Mouse (Mus musculus): ENCODE results near the gene Trpc7.

Gene Trpc7

DNA sequence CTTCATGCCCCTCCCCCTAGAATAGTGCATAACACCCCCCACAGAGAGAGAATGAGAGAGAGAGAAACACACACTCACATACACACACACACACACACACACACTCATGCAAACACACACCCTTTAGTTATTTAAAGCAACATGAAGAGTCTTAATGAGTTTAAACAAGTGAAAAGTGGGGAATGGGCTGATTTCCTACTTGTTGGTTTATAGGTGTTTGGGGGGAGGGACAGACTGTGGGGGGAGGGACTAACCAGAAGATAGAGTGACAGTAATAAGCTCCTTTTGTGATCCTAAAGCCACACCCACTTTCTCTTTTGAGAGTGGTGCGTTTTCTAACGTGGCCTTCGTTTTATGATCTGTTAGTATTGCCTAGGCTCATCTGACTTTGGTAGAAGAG lies at the start of gene Trpc7:
Gene Trpc7 (minus strand): TSS at position 101 of the 400 bp plus-strand sequence.
- DNase-seq (ENCODE audit: low spot score in 2 of 2): no peak

DNA sequence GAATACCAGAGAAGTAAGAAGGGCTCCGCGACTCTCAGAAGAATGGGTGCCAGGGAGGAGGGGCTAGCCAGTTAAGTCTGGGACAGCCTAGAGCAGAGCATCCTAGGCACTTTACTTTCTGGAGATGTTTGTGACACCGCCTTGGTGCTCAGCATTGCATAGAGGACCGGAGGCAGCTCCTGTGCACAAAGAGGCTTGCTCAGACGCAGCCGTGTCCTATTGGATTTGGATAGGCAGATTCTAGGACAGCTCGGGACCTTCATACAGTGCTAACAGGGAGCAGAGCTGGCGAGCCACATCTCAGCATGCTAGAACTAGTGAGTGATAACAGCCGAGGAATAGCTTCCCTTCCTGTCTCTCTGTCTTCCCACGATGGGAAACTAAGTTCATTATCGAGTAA lies 43.5 kb upstream of the Trpc7 start:
- no peak for DNase-seq (ENCODE audit: low spot score in 2 of 2)

DNA sequence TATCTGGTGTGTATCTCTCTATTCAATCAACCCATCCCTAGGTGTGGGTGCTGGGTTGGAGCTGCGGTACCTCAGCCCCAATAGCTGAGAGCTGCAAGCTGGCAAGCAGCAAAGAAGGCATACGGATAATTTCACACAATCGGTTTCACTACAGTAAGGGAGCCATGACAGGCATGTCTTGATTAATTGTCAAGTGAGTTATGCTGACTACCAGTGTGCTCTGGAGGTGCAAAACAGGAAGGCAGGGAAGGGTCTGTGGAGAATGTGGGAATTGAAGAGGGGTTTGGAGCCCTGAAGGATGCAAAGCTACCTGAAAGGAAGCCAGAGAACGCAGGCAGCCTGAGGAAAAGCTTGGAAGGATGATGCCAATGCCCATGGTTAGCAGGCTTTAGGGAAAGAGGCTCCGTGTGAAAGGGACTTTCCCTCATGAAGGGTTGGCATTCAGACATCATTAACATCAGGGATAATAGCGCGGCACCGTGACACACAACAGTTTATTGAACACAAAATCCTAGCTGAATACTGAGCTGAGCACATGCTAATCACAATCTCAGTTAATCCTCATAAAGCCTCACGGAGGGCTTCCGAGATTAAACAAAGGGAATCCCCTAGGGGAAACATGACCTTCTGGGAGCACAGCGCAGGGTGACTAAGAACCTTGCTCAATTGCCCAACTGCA lies 38.2 kb upstream of the Trpc7 start:
- DNase-seq (ENCODE audit: low spot score in 2 of 2): no peak

DNA sequence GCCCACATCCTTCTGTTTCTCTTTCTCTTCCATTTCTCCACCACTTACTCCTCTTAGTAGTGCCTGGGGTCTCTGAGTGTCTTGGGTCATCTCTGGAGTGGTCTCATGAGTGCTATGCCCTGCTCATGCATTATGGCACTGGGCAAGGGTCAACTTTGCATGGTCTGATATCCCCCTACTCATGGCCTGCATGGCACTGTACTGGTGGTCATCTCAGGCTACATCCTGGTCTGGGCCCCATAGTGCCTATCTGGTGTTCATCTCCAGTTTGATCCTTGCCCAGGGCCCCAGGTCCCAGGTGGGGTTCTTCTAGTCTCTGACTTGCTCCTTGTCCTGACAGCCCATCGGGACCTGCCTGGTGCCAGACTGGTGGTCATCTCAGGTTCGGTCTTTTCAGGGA lies 34.6 kb upstream of the Trpc7 start:
- DNase-seq (ENCODE audit: low spot score in 2 of 2): no peak

DNA sequence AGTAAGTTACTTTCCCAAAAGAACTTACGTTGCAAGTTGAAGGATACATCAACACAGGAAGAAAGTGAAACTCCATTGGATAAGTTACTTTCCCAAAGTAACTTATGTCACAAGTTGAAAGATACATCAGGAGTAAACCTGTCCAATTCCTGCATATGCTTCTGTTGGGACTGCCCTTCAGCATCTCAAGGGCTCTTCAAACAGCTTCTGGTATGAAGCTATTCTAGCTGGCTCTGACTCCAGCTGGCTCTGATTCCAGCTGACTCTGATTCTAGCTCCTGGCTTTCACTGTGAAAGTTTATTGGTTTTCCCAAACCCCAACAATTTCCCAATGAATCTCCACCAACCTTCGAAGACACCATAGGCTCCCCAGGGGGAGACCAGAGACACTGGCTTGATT lies 27.2 kb upstream of the Trpc7 start:
- no peak for DNase-seq (ENCODE audit: low spot score in 2 of 2)

DNA sequence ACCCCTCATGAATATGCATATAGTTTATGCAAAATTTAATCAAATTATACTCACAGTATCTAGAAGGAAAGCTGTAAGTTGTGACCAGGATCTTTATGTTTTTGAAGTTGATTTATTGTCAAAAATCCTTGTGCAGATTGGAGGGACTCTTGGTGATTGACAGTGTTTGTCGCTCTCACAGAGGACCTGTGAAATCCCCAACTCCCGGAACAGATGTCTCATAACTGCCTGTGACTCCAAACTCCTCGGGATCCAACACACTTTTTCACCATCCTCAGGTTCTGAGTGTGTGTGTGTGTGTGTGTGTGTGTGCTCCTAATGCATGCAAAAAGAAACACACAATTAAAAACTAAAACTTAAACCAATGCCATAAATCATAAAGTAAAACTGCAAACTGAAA lies 25.5 kb upstream of the Trpc7 start:
- DNase-seq (ENCODE audit: low spot score in 2 of 2): no peak

DNA sequence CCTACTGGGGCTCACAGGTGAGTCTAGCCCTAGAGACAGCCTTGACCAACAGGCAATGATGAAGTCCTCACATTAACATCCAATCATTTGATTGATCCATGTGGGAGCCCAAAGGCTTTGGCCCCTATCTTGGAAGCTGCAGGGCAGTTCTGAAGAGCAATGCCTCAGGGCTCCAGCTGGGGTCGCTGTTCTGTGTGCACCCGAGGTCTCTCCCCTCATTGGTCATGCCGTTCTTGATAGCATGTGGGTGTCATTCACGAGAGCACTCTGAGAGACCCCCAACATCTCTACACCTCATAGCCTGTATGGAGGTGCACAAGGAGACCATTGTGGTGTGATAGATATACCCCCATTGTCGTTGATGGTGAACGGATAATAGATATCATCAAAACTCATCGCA lies 18.9 kb upstream of the Trpc7 start:
- no peak for DNase-seq (ENCODE audit: low spot score in 2 of 2)

DNA sequence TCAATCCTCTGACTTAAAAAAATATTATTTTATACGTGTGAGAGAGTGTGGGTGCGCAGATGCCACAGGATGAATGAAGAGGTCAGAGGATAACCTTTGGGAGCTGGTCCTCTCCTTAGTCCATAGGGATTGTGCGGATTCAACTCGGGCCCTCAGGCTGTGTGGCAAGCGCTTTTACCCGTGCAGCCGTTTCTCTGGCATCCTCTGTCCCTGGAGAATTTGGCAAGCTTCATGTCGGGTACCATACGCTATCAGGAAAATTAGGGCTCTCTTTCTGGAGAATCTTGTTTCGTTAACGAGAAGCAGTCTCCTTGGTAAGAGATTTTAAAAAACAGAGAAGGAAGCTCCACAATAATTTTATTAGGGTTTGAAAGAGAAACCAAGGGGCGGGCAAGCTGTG lies 15.3 kb upstream of the Trpc7 start:
- no peak for DNase-seq (ENCODE audit: low spot score in 2 of 2)

DNA sequence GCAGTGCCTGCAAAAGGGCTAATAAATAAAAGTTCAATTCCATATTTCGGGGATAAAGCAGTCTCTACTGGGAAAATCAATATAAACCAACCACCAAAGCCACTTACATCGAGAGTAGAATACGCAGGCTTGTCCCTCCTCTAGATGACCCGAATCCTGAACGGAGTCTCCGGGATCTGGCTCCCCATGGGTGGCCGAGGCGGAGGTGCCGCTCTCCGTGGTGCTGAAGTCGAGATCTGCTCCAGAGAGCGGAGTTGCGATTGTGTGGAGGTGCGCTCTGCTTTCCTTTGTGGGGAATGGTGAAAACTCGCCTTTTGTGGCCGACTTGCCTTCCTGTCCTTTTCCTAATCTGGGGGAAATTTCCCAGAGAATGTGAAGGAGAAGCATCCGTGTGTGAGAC lies 407 bp downstream of the Trpc7 start:
- peak in 1 of 2 experiments; percentile 14 for DNase-seq (ENCODE audit: low spot score in 2 of 2)

DNA sequence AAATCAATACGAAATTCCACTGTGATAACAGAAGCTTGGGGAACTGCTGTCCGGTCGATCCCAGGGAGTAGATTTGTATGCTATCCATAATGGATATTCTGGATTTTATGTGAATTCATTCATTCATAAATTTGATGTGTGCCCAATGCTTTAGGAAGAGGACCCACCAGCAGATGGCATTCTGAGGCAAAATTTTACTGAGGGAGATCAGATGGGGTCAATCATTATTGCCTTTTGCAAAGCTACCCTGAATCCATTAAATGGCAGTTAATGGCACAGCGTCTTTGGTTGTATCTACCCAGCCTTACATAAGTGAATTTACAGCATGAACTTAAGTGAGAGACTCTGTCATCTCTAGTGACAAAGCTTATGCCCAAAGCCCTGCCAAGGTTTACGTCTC lies 1.2 kb downstream of the Trpc7 start:
- DNase-seq (ENCODE audit: low spot score in 2 of 2): no peak

DNA sequence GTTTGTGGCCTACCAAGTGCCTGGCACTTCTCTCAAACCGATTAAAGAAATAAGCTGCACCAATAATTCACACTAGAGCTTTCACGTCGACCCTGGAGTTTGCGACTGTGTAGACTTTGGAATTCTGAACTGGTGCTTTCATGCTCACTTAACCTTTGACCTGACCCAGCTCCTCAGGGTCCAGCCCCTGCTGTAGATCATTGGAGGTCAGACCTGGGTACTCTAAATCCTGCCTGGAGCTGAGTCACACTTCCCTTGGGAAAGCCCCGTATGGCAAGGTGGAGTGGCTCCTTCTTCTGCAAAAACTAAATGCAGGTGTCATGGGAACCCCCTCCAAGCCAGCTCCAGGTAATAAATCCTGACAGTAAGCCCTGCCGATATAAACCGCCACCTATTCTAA lies 5.9 kb downstream of the Trpc7 start:
- no peak for DNase-seq (ENCODE audit: low spot score in 2 of 2)

DNA sequence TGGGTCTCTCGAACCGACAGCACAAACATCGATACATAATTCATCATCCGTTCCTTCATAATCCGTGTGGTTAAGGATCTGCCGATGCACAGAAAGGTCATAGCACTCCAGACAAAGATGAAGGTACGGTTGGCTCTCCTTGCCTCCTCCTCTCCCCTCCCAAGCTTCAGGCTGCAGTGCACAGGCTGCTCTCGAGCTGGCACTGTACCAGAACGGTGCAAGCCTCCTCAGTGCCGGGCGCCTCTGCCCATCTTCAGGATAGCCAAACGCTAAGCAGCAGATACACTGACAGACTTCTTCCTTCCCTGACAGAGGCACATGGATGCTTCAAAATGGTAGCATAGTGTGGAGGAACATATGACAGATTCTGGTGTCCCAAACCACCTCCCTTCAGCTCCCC lies 12.9 kb downstream of the Trpc7 start:
- DNase-seq (ENCODE audit: low spot score in 2 of 2): no peak

DNA sequence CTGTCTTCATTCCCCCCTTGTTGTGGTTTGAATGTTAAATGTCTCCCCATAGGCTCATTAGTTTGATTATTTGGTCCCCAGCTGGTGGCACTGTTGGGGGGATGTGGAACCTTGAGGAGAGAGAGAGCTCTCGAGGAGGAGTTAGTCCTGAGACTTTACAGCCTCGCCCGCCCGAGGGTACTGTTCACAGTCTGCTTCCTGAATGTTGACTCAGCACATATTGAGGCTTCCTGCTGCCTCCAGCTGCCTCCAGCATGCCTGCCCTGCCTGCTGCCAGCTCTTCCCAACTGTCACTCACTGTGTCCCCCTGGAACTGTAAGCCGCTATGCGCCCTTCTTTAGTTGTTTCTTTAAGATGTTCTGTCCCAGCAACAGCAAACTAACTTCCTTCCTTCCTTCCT lies 31.2 kb downstream of the Trpc7 start:
- no peak for DNase-seq (ENCODE audit: low spot score in 2 of 2)

DNA sequence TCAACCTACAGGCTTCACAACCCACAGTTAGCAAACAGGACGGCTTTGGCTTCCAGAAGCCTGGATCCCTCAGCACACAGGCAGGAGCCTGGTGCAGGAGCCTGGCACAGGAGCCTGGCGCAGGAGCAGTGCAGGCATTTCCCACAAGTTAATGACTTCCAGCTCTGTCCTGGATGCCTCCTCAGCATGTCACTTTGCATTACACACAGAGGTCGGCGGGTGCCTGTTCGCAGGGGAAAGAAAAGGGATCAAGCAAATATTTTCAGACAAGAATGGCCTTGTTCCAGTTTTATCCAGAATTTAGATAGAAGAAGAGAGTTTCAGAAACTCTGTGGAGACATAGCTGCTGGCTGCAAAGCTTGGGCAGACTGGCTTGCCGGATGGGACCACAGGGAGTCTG lies 33.8 kb downstream of the Trpc7 start:
- no peak for DNase-seq (ENCODE audit: low spot score in 2 of 2)

DNA sequence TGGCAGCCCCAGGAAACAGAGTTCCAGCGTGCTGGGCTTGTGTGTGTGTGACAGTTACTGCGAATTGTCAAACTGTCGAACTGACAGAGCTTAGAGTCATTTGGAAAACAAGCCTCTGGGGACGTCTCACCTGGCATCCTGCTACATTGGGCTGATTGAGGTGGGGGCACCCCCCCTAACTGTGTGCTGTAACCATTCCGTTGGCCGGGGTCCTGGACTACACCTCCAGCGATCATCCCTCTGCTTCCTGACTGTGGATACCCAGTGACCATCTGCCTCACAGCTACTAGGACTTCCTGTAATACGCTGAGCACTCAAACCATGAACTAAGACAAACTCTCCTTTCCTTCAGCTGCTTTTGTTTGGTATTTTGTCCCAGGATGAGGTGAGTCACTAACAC lies 41.3 kb downstream of the Trpc7 start:
- no peak for DNase-seq (ENCODE audit: low spot score in 2 of 2)

DNA sequence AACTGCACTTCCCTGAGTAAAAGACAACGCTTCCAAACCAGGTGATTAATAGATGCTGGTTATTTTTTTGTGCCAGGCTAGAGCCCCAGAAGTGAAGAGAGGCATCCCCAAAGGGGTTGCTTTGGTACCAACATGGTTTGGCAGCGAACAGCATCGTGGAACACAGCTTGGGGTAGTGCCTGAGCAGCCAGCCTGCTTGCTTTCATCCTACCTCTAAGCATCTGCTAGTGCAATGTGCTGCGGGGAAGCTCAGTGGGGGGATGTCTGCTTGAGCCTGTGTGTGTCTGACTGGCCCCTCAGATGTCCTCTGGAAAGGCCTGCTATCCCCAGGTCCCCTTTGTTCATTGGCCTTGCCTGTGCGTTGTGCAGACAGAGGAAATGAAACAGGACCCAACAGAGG lies 42.4 kb downstream of the Trpc7 start:
- DNase-seq (ENCODE audit: low spot score in 2 of 2): no peak

DNA sequence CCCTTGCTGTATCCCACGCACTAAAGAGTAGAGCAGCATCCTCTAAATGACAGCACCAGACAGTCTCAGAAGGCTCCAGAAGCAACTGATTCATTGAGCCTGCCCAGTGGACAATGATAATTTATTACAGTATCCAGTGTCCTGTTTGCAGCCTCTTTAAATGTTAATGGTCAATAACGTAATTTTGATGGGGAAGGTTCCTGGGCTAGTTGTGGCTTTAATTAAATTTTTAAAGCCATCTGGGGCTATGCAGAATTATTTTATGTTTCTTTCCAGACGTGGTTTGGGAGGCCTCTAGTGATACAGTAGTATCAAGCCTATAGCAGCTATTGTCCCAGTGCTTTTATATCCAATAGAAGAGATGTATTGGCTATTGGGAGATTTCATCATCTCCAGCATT lies 49.9 kb downstream of the Trpc7 start:
- no peak for DNase-seq (ENCODE audit: low spot score in 2 of 2)

DNA sequence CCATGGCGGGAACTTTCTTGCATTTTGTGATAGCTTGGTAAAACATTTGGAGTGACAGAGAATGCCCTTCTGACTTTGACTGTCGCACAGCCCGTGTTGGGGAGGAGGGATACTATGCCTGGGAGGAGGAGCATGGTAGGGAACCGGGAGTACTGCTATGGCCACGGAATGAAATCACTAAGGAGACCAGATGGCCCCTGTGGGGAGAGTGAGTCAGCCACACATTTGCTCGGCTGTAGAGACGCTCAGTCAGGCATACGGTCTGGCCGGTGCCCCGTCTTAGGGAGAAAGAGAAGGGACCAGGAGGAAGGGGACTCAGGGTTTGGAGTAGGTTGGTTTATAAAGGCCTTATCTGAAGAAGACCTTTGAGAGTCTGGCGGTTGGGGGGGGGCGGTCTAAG lies 80.3 kb downstream of the Trpc7 start:
- DNase-seq (ENCODE audit: low spot score in 2 of 2): no peak

DNA sequence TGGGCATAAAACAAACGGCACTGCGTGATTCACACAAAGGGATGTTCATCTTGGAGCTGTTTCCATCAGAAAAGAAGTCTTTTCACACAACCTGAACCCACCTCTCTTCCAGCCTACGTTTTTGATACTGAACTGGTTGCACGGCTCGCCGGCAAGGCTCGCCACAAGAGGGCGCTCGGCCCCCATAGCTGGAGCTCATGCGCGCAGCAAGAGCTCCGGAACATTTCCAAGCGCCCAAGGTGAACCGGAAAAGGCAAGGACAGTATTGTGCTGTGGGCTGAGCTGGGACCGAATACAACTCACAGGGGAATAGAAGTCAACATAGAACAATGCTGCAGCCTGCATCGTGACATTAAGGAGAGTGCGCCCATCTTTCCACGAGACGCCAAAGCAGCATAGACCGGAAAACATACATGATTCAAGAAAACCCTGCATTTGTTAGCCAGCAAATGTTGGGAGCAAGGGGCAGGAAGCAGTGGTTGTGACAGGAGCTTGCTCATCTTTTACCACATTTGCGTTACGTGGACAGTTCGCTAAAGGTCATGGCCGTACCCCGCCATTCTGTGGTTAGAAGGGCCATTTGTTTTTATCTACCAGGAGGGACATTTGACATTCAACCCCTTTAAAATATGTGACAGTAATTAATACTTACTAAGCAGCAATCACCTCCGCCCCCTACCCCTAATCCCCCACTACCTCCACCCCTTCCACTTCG lies 88.9 kb downstream of the Trpc7 start:
- peak; percentile 92 for DNase-seq (ENCODE audit: low spot score in 2 of 2)

DNA sequence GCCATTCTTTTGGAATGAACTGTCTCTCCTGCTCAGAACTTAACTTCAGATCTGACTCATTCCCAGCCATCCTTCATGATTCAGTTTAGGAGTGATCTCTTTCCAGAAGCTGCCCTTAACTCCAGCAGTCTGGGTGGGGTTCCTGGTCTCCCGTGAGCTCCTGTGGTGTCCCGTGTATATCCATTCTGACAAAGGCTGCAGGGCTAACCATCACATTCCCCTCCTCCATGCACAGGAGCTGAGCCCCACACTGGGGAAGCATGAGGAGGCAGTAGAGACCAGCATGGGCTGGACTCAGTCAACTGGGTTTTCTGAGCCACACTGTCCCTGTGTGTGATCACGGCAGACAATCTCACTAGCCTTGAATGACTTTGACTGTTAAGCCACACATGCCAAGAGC lies 90.7 kb downstream of the Trpc7 start:
- DNase-seq (ENCODE audit: low spot score in 2 of 2): no peak

DNA sequence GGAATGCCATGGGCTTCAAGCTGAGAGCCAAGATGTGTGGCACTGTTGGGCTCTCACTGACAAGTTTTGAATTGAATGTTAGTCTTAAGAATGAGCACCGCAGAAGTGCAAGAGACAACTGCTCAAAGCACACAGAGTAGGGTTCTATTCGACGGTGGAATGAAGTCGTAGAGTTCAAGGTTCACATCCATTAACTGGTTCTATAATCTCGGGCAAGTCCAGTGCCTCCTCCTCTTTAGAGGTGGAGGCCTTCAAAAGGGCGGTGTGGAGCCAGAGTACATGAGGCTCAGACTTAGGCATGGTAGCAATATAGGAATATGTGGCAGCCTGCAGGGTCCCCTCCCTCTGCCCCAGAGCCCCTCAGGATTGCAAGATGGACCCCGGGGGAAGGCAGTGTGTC lies 98.3 kb downstream of the Trpc7 start:
- no peak for DNase-seq (ENCODE audit: low spot score in 2 of 2)

DNA sequence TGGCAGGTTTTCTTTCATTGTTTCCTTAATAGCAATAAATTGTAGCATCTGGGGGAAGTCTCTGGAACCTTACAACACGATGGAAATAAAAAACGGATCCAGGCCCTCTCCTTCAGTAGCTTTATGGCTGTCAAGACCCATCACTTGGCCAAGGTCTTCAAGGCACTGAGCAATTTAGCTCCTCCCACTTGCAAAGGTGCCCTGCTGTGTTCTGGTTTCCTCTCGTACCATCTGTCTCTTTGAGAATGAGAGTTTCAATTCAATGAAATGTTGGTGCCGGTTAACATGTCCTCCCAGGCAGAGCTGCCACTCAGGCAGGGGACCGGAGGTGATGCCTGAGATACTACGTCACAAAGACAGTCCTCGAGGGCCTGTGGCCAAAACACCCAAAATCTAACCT lies 100.3 kb downstream of the Trpc7 start:
- no peak for DNase-seq (ENCODE audit: low spot score in 2 of 2)

DNA sequence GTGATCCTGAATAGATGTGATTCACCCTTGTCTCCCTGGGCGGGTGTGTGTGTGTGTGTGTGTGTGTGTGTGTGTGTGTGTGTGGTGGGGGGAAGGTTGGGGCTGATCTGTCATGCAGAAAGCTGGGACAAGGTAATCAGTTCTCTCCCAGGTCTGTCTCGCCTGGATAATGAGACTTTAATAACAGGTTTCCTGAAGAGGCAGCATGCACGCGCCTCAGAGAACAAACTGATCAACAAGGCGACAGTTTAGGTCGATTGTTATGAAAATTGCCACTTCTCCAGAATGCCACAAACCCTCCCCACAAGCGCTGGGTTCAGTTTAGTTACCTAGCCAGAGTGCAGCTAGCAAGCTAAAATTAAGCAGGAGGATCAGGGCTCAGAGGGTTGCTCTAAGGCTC lies 101.4 kb downstream of the Trpc7 start:
- no peak for DNase-seq (ENCODE audit: low spot score in 2 of 2)

DNA sequence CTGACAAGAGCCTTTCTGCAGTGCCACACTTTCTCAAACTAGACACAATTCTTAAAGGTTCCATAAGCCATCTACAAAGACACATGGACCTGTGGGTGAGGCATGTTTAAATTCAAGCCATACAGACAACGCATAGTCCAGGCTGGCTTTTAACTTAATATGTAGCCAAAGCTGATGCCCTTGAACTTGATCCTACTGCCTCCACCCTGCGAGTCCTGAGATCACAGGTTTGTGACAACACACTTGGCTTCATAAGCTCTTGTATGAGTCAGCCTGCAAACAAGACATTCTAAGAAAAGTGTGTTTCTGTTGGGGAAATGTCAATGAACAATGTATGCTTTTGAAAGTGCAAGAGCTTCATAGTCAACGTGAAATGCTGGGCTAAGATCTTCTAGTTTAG lies 102.9 kb downstream of the Trpc7 start:
- no peak for DNase-seq (ENCODE audit: low spot score in 2 of 2)
